Mouse (Mus musculus): ENCODE measurements around the gene Grin2b. TPM values are rescaled to one million over a fixed set of nuclear protein-coding genes. Genes with fewer than 3 reads are reported as not detected.
A peak's percentile ranks its signal among the peaks of the same experiment; 100 is the strongest.
"Not testable (repeated sequence)": the region's sequence is repeated elsewhere in the genome, so short reads cannot be mapped to it uniquely, and the experiment has no call there.

Gene Grin2b
- total RNA-seq, 2 experiments from 2014 or later, result 0.03 to 0.16 TPM

- no peak for DNase-seq
Observed at GRCm38 (mm10) chr6:135899225-135899624, 274.1 kb downstream of the Grin2b start.

DNA sequence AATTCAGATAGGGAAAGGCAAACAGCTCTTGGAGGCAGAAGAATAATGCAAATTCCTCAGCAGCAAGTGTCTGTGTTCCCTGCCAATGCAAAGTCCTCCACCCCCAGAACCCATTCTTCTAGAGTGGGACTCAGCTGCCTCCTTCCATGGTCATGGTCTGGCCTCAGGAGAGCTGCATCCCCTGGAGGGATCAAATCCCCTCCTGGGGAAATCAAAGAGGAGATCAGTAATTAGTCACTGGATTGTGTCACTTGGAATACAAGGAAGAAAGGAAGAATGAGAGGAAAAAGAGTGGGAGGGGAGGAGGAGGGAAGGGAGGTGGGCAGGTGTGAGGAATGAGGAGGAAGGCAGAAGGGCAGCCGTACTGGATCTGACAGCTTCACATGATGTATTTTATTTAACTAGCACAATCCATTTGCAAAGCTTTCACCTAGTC, 278.5 kb downstream of the Grin2b start:
- DNase-seq, result no peak

DNA sequence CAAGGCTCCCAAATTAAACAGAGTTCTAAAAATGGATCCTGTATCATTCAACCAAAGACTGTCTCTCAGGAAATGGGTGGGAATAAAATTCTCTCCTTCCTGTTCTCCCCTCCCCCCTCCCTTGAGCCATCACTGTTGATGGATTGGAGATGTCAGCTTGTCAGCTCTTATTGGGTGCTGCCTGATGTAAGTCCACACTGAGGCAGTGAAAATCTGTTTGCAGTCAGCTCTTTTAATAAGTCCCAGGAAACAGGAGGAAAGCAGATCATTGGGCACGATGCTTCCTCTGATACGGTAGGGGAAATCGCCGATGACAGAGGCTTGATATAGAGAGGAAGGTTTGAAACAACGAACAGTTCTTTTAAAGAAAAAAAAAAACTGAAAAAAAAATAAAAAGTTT, 290.7 kb downstream of the Grin2b start:
- no peak for DNase-seq

- DNase-seq, result no peak
Observed at GRCm38 (mm10) chr6:135876163-135876726, 297.1 kb downstream of the Grin2b start.

DNA sequence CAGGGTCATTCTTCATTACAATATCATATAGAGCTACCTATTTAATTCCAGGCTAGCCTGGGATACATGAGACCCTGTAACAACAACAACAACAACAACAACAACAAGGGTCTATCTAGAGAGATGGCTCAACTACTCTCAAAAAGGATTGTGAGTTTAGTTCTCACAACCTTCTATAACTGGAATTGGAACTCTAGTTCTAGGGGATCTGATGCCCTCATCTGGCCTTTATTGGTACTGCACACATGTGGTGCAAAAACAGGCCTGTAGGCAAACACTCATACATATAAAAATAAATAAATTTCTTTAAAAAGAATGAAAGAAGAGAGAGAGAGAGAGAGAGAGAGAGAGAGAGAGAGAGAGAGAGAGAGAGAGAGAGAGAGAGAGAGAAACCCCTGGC, 298.7 kb downstream of the Grin2b start:
- no peak for DNase-seq

DNA sequence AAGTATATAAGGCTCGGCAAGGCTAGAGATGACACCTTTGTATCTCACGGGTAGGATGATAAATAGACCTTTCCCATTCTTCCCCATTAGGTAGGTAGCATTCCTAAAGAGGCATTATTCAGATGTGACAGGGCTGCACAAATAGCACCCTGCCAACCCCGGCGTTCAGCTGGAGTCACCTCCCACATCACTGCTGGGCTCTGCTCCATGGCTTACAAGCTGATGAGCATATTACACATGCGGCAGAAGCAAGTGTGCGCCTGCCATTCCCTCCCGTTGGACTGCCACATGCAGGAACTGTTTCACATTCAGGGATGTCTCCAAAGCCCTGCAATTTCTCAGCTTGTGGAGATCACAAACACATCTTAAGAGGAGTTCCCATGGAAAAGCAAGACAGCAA, 307.5 kb downstream of the Grin2b start:
- DNase-seq, result no peak

- DNase-seq, result no peak
Observed at GRCm38 (mm10) chr6:135863965-135864364, 309.3 kb downstream of the Grin2b start.

GRCm38 (mm10) chr6:135859502-135859901, 313.8 kb downstream of the Grin2b start:
- no peak for DNase-seq

- no peak for DNase-seq
Observed at GRCm38 (mm10) chr6:135854173-135854591, 319.1 kb downstream of the Grin2b start.

DNA sequence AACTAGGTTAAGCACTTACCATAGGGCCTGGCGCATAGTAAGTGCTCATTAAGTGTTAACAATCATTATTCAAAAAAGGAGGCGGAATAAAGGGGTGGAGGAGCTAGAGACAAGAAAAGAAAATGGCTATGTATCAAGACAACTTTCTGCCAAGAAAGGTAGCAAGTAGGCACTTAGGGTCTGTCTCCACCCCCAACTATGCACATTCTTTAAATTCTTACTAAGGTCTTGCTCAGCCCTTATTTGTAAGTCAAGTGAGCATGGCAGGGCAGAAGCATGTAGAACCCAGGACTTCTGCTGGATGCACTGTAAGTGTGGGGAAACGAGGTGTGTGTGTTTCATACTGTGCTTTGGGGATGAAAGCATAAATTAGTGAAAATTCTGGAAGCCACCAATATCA, 329.6 kb downstream of the Grin2b start:
- DNase-seq, result no peak

DNA sequence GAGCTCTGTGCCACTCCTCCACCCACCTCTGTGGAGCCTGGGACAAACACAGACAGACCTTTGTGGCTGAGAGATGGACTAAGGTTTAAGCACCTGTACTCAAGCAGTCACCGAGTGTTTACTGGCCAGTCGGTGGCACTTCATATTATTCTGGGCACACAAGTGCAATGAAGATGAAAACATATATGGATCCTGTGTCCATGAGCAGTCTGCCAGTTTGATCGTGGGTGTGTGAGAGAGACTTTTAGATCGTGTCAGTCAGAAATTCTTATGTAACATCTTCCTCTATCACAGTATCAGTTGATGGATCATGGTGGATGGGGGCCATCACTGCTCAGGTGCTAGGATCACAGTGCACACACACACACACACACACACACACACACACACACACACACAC, 337.0 kb downstream of the Grin2b start:
- DNase-seq, result no peak

DNA sequence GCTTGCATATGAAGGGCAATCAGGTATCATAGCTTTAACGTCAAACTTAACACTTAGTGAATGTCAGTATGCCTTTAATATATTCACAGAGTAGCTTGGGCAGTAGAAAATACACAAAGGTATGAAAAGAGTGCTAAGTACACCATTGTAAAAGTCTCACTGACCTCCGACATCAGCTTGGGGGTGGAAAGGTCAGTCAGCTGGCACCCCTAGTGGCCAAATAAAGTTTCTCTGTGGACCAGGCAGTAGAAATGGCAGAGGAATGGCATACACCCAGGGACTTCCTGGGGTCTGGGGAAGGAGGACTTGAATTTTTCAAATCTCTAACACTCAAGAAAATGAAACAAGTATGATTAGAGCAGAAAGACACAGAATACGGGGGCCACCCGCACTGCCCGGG, 339.8 kb downstream of the Grin2b start:
- no peak for DNase-seq

GRCm38 (mm10) chr6:135832041-135832440, 341.3 kb downstream of the Grin2b start:
- DNase-seq, result no peak

DNA sequence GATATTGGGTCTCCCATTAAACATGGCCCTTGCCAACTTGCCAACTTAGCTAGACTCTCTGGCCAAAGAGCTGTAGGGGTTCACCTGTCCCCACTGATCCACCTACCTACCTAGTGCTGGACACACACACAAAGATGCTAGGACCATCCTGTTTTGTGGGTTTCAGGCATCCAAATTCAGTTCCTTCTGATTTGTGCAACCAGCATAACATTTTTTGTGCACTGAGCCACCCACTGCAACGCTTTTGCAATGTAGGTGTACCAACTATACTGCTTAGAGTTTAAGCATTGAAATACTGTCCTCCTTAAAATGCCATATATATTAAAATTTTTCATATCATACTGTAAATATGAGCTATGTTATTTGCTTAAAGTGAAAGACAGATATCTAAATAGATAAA, 342.3 kb downstream of the Grin2b start:
- DNase-seq, result no peak

DNA sequence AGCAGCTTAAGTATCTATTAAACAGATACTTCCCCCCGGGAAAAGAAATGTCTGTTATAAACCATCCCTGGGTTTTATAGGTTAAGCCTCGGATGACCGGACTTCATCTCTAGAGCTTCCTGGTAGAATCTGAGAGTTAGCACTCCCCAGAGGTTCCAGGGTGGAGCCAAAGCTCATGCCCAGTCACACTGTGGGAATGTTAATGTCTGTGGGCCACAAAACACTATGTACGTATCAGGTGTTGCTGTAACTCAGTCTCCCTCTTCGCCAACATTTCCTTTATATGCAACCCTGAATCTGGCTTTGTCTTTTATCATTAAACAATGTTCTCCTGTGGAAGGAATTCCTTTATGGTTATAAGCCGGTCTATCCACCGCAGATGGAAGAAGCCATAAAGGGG, 343.9 kb downstream of the Grin2b start:
- no peak for DNase-seq

GRCm38 (mm10) chr6:135828976-135829375, 344.3 kb downstream of the Grin2b start:
- DNase-seq, result no peak

- no peak for DNase-seq
Observed at GRCm38 (mm10) chr6:135827942-135828341, 345.4 kb downstream of the Grin2b start.

- no peak for DNase-seq
Observed at GRCm38 (mm10) chr6:135827317-135827716, 346.0 kb downstream of the Grin2b start.

GRCm38 (mm10) chr6:135826776-135827175, 346.5 kb downstream of the Grin2b start:
- not testable (repeated sequence) for DNase-seq

DNA sequence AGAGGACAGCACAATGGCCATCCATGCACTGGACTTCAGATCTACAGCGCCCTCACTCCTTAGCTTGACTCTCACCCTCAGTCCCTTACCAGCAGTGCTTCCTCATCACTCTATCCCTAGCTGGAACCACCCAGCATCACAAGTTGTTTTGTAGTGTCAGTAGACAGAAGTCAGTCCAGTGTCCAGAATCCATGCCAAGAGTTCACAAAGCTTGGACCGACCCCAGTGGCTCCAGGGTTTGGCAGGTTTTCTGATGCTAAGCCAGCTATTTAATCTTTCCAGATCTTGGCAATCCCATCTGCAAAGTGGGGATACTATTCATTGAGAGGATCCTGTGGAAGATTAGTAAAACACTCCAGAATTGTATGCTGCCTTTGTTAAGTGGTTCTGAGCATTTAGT, 355.9 kb downstream of the Grin2b start:
- DNase-seq, result peak; percentile 15

GRCm38 (mm10) chr6:135813755-135814154, 359.6 kb downstream of the Grin2b start:
- no peak for DNase-seq

DNA sequence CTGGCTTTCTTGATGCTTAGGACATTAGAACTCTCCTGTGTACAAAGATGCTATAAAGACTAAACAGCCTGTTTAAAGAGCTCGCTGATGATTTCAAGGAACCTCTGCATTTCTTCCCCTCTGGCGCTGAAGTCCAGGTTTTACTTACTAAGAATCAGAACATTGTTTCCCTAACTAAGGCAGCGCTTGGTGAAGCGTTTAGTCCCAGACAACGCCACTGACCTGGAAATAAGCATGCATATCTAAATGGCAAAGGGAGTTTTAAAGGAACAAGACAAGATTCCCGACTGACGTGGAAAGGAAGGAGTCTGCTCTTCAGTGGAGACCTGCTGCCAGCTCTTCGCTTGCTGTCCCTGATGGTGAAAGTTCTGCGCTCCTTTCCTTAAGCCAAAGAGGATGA, 367.9 kb downstream of the Grin2b start:
- DNase-seq, result no peak

GRCm38 (mm10) chr6:135799949-135800348, 373.4 kb downstream of the Grin2b start:
- DNase-seq, result no peak

GRCm38 (mm10) chr6:135798202-135798992, 374.9 kb downstream of the Grin2b start:
- no peak for DNase-seq

Measured in gastrocnemius, postnatal 25 days (tissue).